Mouse (Mus musculus): ENCODE results near the gene Fgfr1op. TPM values are rescaled to one million over a fixed set of nuclear protein-coding genes. Genes with fewer than 3 reads are reported as not detected.

The Fgfr1op gene
- total RNA-seq, 2 experiments from 2014 or later: 12.4 to 14.3 TPM

DNA sequence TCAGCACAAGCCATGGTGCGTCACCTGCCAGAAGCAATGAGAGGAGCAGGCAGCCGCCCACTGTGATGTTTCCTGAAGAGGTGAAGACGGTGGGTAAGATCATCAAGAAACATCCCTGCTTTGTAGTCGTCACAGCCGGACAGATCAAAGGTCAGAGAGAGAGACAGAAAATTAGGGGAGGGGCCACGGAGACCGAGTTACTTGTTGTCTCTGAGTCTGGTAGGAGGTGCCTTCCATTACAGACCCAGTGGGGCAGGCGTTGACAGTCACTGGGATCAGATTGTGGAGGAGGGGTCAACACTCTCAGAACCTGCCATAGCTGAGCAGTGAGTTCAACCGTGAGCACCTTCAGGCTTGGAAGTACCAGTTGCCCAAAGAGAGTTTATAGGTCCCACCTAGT is 63.3 kb downstream of the Fgfr1op start:
- no peak for DNase-seq (ENCODE audit: low spot score in 2 of 2)
- H3K4me3 ChIP-seq: no peak overlapping the region
- H3K27ac ChIP-seq: peak overlapping the region; percentile 46; the same call in 1 of the 2 replicates
- TF ChIP-seq CTCF (conservative IDR thresholded peaks at IDR 0.05): no peak

DNA sequence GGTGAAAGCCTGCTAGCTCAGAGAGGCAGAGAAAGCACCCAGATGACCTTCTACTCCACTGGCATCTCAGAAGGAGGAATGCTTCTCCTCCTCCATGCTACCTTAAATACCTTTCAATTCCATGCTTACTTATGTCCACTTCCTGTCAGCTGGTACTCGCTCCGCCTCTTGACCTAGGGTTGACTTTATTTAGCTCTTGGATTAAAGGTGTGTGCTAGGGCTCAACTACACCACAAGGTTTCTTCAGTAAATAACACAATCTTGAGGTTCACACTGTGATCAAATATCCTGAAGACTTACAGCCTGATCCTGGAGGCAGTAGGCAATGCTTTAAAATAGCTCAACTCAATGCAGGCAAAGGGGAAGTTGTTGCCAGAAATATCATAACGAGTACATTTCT is 64.3 kb downstream of the Fgfr1op start:
- Histone ChIP-seq H3K27ac (peak overlapping the region; percentile 46; the same call in 1 of the 2 replicates), H3K4me3 (no peak overlapping the region)
- DNase-seq (ENCODE audit: low spot score in 2 of 2): no peak
- TF ChIP-seq CTCF (conservative IDR thresholded peaks at IDR 0.05): no peak

DNA sequence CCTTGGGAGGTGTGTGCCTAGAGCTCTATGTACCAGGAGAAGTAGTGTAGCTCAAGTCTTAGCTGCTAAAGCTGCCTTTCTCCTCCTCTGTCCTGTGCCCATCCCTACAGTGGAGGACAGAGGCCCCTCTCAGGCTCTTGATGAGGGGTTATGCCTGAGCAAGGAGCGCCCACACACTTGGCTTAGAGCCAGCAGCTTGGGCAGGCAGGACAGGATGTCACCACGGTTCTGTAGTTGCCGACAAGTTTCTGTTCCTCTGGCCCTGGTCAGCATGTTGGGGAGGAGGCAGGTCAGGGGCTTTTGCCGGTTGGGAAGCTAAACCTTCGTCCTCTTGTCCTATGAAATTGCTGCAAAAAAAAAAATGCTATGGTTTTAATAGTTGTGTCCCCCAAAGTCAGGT is 66.8 kb downstream of the Fgfr1op start:
- no peak overlapping the region; the same call in 1 of the 2 replicates for H3K27ac ChIP-seq
- peak; percentile 30 to 34 for DNase-seq (ENCODE audit: low spot score in 2 of 2)
- no peak overlapping the region for H3K4me3 ChIP-seq
- TF ChIP-seq CTCF (conservative IDR thresholded peaks at IDR 0.05): no peak

DNA sequence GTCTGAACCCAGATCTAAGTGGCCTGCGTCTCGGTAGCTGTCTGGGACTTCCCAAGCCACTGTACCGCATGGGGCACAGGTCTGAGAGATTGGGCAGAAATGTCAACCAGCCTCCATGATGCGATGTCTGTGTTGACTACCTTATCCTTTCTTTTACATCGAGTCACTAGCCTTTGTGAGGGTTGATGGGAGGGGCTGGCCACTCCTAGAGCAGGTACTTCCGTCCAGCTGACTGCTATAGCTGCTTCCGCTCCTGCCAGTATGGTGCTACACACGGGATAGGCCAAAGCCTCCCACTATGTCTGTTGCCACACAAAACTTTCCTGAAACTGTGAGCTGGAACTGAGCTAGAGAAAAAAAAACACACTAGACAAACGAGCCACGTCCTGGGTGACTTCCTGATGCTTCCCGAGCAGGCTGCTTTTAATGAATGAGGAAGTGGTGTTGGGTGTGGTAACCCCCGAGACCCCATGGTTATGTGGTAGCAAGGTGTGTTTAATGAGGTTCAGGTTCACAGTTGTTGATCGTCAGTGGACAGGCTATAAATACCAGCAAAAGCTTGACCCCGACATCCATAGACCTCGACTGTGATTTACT is 68.4 kb downstream of the Fgfr1op start:
- Histone ChIP-seq H3K27ac (no peak overlapping the region), H3K4me3 (no peak overlapping the region)
- no peak for DNase-seq (ENCODE audit: low spot score in 2 of 2)
- TF ChIP-seq CTCF (conservative IDR thresholded peaks at IDR 0.05): no peak

DNA sequence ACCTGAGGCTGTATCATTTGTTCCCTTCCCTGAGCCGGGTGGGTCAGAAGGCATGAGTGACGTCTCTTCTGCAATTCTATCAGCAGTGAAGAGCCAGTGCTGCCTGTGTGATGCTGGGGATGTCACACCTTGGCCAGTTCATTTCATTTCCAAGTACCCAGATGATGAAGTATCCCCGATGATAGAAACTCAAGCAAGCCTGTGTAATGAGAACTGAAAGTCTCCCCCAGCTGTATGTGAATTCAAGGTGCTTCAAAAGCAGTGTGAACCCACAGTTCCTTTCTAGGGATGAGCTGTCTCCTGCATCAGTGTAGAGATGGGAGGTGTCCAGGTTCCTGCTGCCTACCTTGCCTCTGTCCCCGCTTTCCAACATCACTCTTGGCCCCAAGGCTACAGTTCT is 69.2 kb downstream of the Fgfr1op start:
- H3K4me3 ChIP-seq: no peak overlapping the region
- no peak for TF ChIP-seq CTCF (conservative IDR thresholded peaks at IDR 0.05)
- no peak for DNase-seq (ENCODE audit: low spot score in 2 of 2)
- H3K27ac ChIP-seq: no peak overlapping the region

DNA sequence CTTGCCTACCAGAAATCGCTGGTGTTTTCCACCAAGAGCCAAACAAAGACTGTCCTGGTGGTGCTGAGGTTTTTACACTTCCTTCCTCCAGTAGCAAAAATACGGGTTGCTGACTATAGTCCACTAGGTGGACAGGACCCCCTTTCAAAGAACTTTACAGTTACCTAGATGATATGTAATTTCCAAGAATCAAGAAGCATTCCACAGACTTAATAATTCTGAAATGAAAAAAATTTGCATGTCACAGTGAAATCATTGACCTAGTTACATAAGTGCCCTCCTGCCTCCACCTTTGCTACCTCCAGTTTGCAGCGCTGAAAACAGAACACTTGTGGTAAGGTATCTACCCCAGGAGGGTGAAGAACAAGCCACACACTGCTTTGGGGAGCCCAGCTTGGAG is 70.4 kb downstream of the Fgfr1op start, which contains the start of gene Ccr6:
TSS of gene Ccr6 (plus strand) at position 301 of the 400 bp plus-strand sequence.
- TF ChIP-seq CTCF (conservative IDR thresholded peaks at IDR 0.05): no peak
- no peak within 1 kb of the TSS for H3K27ac ChIP-seq
- H3K4me3 ChIP-seq: no peak within 1 kb of the TSS
- DNase-seq (ENCODE audit: low spot score in 2 of 2): no peak

DNA sequence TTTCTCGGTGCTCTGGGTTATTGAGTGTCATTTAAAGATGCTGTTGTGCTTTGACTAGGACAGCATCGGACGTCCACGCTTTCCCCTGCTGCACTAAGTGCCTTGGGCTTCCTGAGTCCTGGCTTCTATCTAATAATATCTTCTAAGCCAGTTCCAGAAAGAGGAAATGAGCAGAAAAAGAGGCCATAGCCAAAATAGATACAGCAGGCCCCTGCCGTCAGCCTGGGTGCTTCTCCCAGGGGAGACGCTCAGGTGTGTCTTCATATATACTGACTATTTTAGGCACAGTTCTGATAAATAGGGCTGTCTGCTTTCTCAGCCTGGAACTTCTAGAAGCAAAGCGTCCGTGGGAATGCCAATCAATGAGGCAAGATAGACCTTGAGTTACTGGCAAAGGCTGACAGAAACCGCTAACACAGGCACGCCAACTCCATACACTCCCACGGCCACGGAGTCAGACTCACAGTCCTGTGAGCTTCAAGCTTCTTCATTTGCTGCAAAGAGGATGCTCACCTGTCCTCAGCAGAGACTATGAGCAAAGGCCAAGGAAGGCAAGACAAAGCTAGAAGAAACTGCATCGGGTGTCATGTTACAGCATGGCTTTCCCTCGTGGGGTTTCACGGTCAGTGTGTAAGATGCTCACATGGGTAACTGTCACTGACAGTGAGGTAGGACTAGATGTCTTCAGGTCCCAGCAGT is 72.9 kb downstream of the Fgfr1op start:
- no peak for TF ChIP-seq CTCF (conservative IDR thresholded peaks at IDR 0.05)
- H3K4me3 ChIP-seq: no peak overlapping the region
- peak overlapping the region; percentile 82; the same call in 1 of the 2 replicates for H3K27ac ChIP-seq
- no peak for DNase-seq (ENCODE audit: low spot score in 2 of 2)

DNA sequence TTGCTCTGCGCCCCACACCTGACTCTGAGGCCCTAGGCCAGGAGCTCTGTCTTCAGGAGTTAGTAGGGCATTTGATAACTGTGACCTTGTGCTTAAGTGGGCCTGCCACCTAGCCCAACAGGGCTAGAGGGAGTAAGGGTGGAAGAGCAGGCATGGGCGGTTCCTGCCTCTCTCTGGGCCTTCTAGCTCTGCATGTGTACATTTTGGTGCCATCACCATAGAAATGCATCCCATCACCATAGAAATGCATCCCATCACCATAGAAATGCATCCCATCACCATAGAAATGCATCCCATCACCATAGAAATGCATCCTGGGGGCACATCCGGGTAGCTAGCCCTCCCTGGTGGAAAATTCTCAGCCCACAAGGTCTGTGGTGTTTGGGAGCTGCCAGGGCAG is 74.3 kb downstream of the Fgfr1op start:
- DNase-seq (ENCODE audit: low spot score in 2 of 2): no peak
- TF ChIP-seq CTCF (conservative IDR thresholded peaks at IDR 0.05): no peak
- no peak overlapping the region for H3K4me3 ChIP-seq
- peak overlapping the region; percentile 82 for H3K27ac ChIP-seq

DNA sequence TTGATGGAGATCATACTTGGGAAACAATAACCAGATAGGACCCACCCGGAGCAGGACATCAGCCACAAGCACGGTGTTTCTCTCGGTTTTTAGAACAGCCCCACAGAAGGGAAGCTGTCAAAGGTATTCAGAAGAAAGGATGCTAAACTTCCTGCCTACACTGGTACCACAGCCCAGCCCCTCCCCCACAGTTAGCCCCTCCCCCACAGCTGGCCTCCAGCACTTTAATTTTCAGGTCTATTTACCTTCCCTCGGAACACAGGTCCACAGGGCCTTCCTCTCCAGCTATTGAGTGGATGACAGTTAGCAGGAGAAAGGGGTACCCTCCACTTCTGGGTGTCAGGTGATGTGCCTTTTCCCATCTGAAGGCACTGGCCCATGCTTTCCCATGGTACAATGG is 75.2 kb downstream of the Fgfr1op start:
- no peak for TF ChIP-seq CTCF (conservative IDR thresholded peaks at IDR 0.05)
- DNase-seq (ENCODE audit: low spot score in 2 of 2): no peak
- Histone ChIP-seq H3K27ac (0 out of 2 replicates have a peak overlapping the region, but pooled peaks have one; percentile 82), H3K4me3 (no peak overlapping the region)

DNA sequence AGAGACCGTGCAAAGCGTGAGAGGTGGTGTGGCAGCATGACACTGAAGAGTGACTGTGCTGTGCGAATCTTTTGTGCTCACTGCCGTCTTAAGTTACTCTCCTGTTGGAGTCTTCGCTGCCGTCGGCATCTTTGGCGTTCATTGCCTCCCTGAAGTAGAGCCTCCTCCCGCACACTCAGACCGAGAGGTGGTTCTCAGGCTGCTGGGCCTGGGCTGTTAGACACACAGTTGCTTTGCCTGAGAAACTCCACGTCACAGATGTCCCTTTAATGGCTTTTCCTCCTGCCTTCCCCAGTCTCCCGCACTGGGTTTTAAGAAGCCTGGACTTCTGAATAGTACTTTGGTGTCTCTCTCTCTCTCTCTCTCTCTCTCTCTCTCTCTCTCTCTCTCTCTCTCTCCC is 76.3 kb downstream of the Fgfr1op start:
- H3K4me3 ChIP-seq: no peak overlapping the region
- H3K27ac ChIP-seq: no peak overlapping the region
- TF ChIP-seq CTCF (conservative IDR thresholded peaks at IDR 0.05): no peak
- DNase-seq (ENCODE audit: low spot score in 2 of 2): no peak

DNA sequence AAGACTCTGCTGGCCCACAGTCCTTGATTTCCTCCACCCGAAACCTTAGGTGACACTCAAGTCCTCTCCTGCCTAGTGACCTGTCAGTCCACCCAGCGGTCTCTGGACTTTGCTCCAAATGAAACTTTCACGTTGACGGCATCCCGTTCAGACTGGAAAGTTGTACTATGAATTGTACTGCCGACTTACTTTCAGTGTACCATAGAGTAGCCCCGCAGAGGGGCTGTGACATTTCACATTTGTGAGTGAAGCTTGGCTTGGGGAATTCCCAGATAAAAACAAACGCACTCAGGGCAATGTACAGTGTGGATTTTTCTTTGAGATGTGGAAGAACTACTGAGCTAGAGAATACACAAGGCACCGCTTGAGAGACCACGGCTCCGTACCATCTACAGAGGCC is 76.9 kb downstream of the Fgfr1op start:
- Histone ChIP-seq H3K4me3 (no peak overlapping the region), H3K27ac (no peak overlapping the region)
- TF ChIP-seq CTCF (conservative IDR thresholded peaks at IDR 0.05): no peak
- no peak for DNase-seq (ENCODE audit: low spot score in 2 of 2)

DNA sequence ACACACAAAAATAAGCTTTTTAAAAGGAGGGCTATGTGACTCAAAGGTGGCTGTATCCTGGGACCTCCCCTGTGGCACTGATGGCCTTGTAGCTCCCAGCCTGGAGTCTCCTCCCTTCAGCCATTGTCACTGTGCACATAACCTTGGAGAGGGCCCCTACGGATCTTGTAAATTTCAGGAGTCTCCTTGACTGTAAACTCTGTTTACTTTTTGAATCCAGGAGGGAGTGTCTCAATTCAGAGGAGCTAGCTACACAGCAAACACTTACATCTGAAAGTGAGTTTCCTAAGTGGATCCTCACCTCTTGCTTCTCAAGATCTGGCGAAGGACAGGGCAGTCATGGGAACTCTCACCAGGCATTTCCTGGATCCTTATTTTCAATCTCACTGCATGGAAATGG is 78.8 kb downstream of the Fgfr1op start:
- TF ChIP-seq CTCF (conservative IDR thresholded peaks at IDR 0.05): no peak
- DNase-seq (ENCODE audit: low spot score in 2 of 2): no peak
- no peak overlapping the region for H3K4me3 ChIP-seq
- H3K27ac ChIP-seq: no peak overlapping the region

DNA sequence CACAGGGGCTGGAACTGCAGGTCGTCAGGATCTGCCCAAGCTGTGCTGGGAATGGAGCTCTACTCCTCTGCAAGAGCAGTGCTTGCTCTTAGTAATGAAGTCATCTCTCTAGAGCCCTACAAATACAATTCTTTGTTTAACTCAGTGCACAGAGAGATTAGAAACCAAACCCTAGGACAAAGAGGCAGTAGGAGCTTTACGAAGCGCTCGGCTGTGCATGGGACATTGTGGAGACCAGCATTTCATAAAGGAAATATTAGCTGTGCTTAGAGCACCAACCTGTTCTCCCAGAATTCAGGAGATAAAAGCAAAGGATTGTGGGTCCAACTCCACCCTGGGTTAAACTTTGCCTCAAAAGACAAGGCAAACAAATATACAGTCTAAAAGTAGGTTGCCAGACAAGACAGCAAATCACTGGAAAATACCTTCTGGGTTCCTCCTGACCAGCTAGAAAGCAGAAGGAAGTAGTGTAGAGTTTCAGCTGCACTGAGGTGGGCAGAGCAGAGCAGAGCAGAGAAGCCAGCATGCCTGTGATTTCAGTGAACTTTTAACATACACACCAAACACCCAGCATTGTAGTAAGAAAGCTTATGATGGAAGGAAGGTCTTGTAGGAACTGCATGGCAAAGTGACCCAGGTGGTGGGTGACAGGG is 80.9 kb downstream of the Fgfr1op start:
- Histone ChIP-seq H3K4me3 (no peak overlapping the region), H3K27ac (no peak overlapping the region)
- no peak for TF ChIP-seq CTCF (conservative IDR thresholded peaks at IDR 0.05)
- no peak for DNase-seq (ENCODE audit: low spot score in 2 of 2)

Other genes starting within 250 kb of the Fgfr1op start
- 1 to 10 TPM; 4.8 to 5.0 TPM for gene Tagap, start 239.5 kb upstream of the Fgfr1op start, total RNA-seq (2021)
- gene Rsph3a, start 219.9 kb upstream of the Fgfr1op start, total RNA-seq (2021): 10 to 100 TPM; 40.9 to 41.6 TPM
- under 1 TPM in 1 of 2 experiments, not detected in 1; 0.29 TPM for gene Gm49673, start 17.7 kb upstream of the Fgfr1op start, total RNA-seq (2021)
- gene Rnaset2a, start 17.4 kb upstream of the Fgfr1op start, total RNA-seq (2021): 1 to 10 TPM; 6.3 to 7.2 TPM
- under 1 TPM in 1 of 2 experiments, not detected in 1; 0.31 TPM for gene Ccr6, start 70.5 kb downstream of the Fgfr1op start, total RNA-seq (2021)
- gene Mpc1, start 117.4 kb downstream of the Fgfr1op start, total RNA-seq (2021): 100 to 1,000 TPM; 138 to 143 TPM
- 10 to 100 TPM; 48.4 to 61.5 TPM for gene Sft2d1, start 145.6 kb downstream of the Fgfr1op start, total RNA-seq (2021)
- gene Prr18, start 172.0 kb downstream of the Fgfr1op start, total RNA-seq (2021): 10 to 100 TPM; 18.0 to 19.3 TPM
- under 1 TPM; 0.37 to 0.97 TPM for gene T2, start 190.5 kb downstream of the Fgfr1op start, total RNA-seq (2021)